Comparison of ENCODE assay signal across 16 mouse cellular contexts in genomic region chr2:131330548-131330947, GRCm38 (mm10).
"Had no signal": no experiment of that assay in that cellular context is flagged by ENCODE, and none has a peak within 500 bp of the region (broad histone marks: within the 10 kb centered on the region; RNA-seq: fewer than 3 reads in every experiment).

No protein-coding gene starts in this region.

- H3K4me1 ChIP-seq: neural tube, embryonic 13.5 days; neural tube, embryonic 15.5 days; stomach, embryonic 15.5 days had no signal

- H3K36me3 ChIP-seq: neural tube, embryonic 13.5 days; neural tube, embryonic 15.5 days; stomach, embryonic 15.5 days had no signal

- H3K9me3 ChIP-seq: neural tube, embryonic 13.5 days; neural tube, embryonic 15.5 days; stomach, embryonic 15.5 days had no signal

- H3K9ac ChIP-seq: neural tube, embryonic 13.5 days; neural tube, embryonic 15.5 days; stomach, embryonic 15.5 days had no signal

- H3K27me3 ChIP-seq: neural tube, embryonic 13.5 days; neural tube, embryonic 15.5 days; stomach, embryonic 15.5 days had no signal

- H3K4me3 ChIP-seq: neural tube, embryonic 13.5 days; neural tube, embryonic 15.5 days; stomach, embryonic 15.5 days had no signal

- H3K4me2 ChIP-seq: neural tube, embryonic 13.5 days; neural tube, embryonic 15.5 days; stomach, embryonic 15.5 days had no signal

- DNase-seq: retina, postnatal 1 day; right cerebral cortex, adult 18-20 months; right cerebral cortex, postnatal 14 days; right cerebral cortex, postnatal 25 days; right cerebral cortex, postnatal 4 days; spleen, adult 18-20 months; thymus, adult 18-20 months; thymus, adult 2 months; thymus, postnatal 14 days; thymus, postnatal 25 days; thymus, postnatal 36 days; thymus, postnatal 4 days had no signal

- H3K27ac ChIP-seq: neural tube, embryonic 13.5 days; neural tube, embryonic 15.5 days; stomach, embryonic 15.5 days; stomach, postnatal 0 days had no signal
